Mouse (Mus musculus): ENCODE data around the gene Calcb.
"Not testable (repeated sequence)": the region's sequence is repeated elsewhere in the genome, so short reads cannot be mapped to it uniquely, and the experiment has no call there.

- TF ChIP-seq CTCF (IDR thresholded peaks at IDR 0.05; ENCODE audit: control insufficient read depth, insufficient read depth, insufficient read length); FOSL1 (IDR thresholded peaks at IDR 0.05; ENCODE audit: insufficient read depth, low read length, poor library complexity, severe bottlenecking); MAX (IDR thresholded peaks at IDR 0.05); CEBPB (IDR thresholded peaks at IDR 0.05; ENCODE audit: low read depth); MYOD1 (IDR thresholded peaks at IDR 0.05; ENCODE audit: control insufficient read depth, insufficient read length, low read depth); USF1 (IDR thresholded peaks at IDR 0.05; ENCODE audit: low read depth): not testable (repeated sequence)
These were observed 11.3 kb downstream of the Calcb start for GRCm38 (mm10) chr7:114729696-114730095.

Data from C2C12 (cell line).